Mouse (Mus musculus) MEL (cell line): ENCODE measurements around the gene Bco1. TPM values are rescaled to one million over a fixed set of nuclear protein-coding genes. Genes with fewer than 3 reads are reported as not detected.

ENCODE experiments used
- DNase-seq: peaks from one replicate; pipeline ENCODE4 v3.0.0; 2011; ENCODE audit warnings: low read depth, low spot score
- H3K27ac ChIP-seq: 2 replicates; pipeline ENCODE4 v1.5.1; 2012; ENCODE audit warnings: low read depth, mild to moderate bottlenecking, control low read depth, low read length, moderate library complexity; ENCODE audit not compliant: control insufficient read depth
- H3K27me3 ChIP-seq, 2 experiments: fragments of 150-350 bp in 1 of 2; sonication (generic) in 1 of 2; 2 replicates each; pipeline ENCODE4 v1.6.1; 2012; ENCODE audit warnings: low read length in 2 of 2, mild to moderate bottlenecking in 2 of 2, improper control_type of control experiment in 1 of 2, moderate library complexity in 1 of 2; ENCODE audit not compliant: insufficient read depth in 2 of 2, control insufficient read depth in 1 of 2
- H3K36me3 ChIP-seq, 2 experiments: 2 replicates each; pipeline ENCODE4 v1.6.1; 2012 to 2014; ENCODE audit warnings: low read length in 2 of 2, improper control_type of control experiment in 1 of 2, inconsistent platforms in 1 of 2, mild to moderate bottlenecking in 1 of 2; ENCODE audit not compliant: insufficient read depth in 2 of 2, control insufficient read depth in 1 of 2
- H3K4me1 ChIP-seq, 2 experiments: fragments of 150-350 bp in 1 of 2; sonication (generic) in 1 of 2; 2 replicates each; pipeline ENCODE4 v1.6.1; 2012; ENCODE audit warnings: low read length in 2 of 2, improper control_type of control experiment in 1 of 2, mild to moderate bottlenecking in 1 of 2; ENCODE audit not compliant: insufficient read depth in 2 of 2, control insufficient read depth in 1 of 2
- H3K4me3 ChIP-seq, 2 experiments: fragments of 150-350 bp in 1 of 2; sonication (generic) in 1 of 2; 2 replicates each; pipeline ENCODE4 v1.5.1; 2012; ENCODE audit warnings: low read depth in 2 of 2, low read length in 2 of 2, mild to moderate bottlenecking in 2 of 2, moderate library complexity in 2 of 2, control low read depth in 1 of 2, improper control_type of control experiment in 1 of 2; ENCODE audit not compliant: control insufficient read depth in 1 of 2, insufficient read depth in 1 of 2
- H3K79me2 ChIP-seq: 2 replicates; pipeline ENCODE4 v1.6.1; 2012; ENCODE audit warnings: mild to moderate bottlenecking, low read length, moderate library complexity; ENCODE audit not compliant: control insufficient read depth, poor library complexity, insufficient read depth
- H3K9ac ChIP-seq: 2 replicates; pipeline ENCODE4 v1.6.1; 2012; ENCODE audit warnings: low read depth, mild to moderate bottlenecking, control low read depth, low read length, moderate library complexity; ENCODE audit not compliant: control insufficient read depth, poor library complexity, severe bottlenecking
- H3K9me3 ChIP-seq: fragments of 150-350 bp; sonication (generic); replicated peaks from 2 replicates; pipeline ENCODE4 v1.6.1; 2012; ENCODE audit warnings: mild to moderate bottlenecking, low read length, improper control_type of control experiment, moderate library complexity; ENCODE audit not compliant: insufficient read depth
- BHLHE40 ChIP-seq: IDR thresholded peaks from 2 replicates; pipeline ENCODE4 v1.6.1; 2012; ENCODE audit warnings: low read depth, mild to moderate bottlenecking, inconsistent platforms, low read length, improper control_type of control experiment, borderline replicate concordance
- CHD2 ChIP-seq: IDR thresholded peaks from 2 replicates; pipeline ENCODE4 v1.6.1; 2011; ENCODE audit warnings: low read length, improper control_type of control experiment
- CTCF ChIP-seq, 3 experiments: IDR thresholded peaks in 2 of 3; conservative IDR thresholded peaks in 1 of 3; 2 replicates each; pipeline ENCODE4 v1.5.1; 2011 to 2012; ENCODE audit warnings: low read length in 3 of 3, low read depth in 2 of 3, mild to moderate bottlenecking in 2 of 3, improper control_type of control experiment in 1 of 3, inconsistent platforms in 1 of 3, mixed read lengths in 1 of 3, moderate library complexity in 1 of 3; ENCODE audit not compliant: control insufficient read depth in 1 of 3, insufficient read depth in 1 of 3, poor library complexity in 1 of 3, severe bottlenecking in 1 of 3
- E2F4 ChIP-seq: IDR thresholded peaks from 2 replicates; pipeline ENCODE4 v1.6.1; 2011; ENCODE audit warnings: low read depth, low read length, improper control_type of control experiment, borderline replicate concordance
- ELF1 ChIP-seq: IDR thresholded peaks from 2 replicates; pipeline ENCODE4 v1.6.1; 2014; ENCODE audit warnings: low read depth, mild to moderate bottlenecking, inconsistent platforms, low read length, improper control_type of control experiment, moderate library complexity
- ETS1 ChIP-seq: IDR thresholded peaks from 2 replicates; pipeline ENCODE4 v1.6.1; 2012; ENCODE audit warnings: low read depth, mild to moderate bottlenecking, inconsistent platforms, low read length, improper control_type of control experiment, moderate library complexity
- GATA1 ChIP-seq: IDR thresholded peaks from 2 replicates; pipeline ENCODE4 v1.6.1; 2011; ENCODE audit warnings: low read depth, low read length, improper control_type of control experiment
- JUND ChIP-seq: IDR thresholded peaks from 2 replicates; pipeline ENCODE4 v1.6.1; 2011; ENCODE audit warnings: low read depth, mild to moderate bottlenecking, improper control_type of control experiment, low read length
- MAFK ChIP-seq: IDR thresholded peaks from 2 replicates; pipeline ENCODE4 v1.6.1; 2011; ENCODE audit warnings: low read depth, mild to moderate bottlenecking, low read length, improper control_type of control experiment, borderline replicate concordance
- MAX ChIP-seq: IDR thresholded peaks from 2 replicates; pipeline ENCODE4 v1.6.1; 2011; ENCODE audit warnings: low read length, improper control_type of control experiment
- MXI1 ChIP-seq: IDR thresholded peaks from 2 replicates; pipeline ENCODE4 v1.6.1; 2011; ENCODE audit warnings: mild to moderate bottlenecking, low read depth, low read length, improper control_type of control experiment
- MYC ChIP-seq: IDR thresholded peaks from 2 replicates; pipeline ENCODE4 v1.6.1; 2011; ENCODE audit warnings: low read depth, mild to moderate bottlenecking, low read length, improper control_type of control experiment, moderate library complexity
- POLR2A ChIP-seq, 2 experiments: IDR thresholded peaks; 2 replicates each; pipeline ENCODE4 v1.6.1; 2011 to 2012; ENCODE audit warnings: low read length in 2 of 2, mild to moderate bottlenecking in 2 of 2, control low read depth in 1 of 2, improper control_type of control experiment in 1 of 2, low read depth in 1 of 2, moderate library complexity in 1 of 2; ENCODE audit not compliant: control insufficient read depth in 1 of 2, insufficient read depth in 1 of 2, poor library complexity in 1 of 2
- POLR2AphosphoS2 ChIP-seq: IDR thresholded peaks from 2 replicates; pipeline ENCODE4 v1.6.1; 2011; ENCODE audit warnings: low read length, improper control_type of control experiment
- POLR2AphosphoS5 ChIP-seq: IDR thresholded peaks from 2 replicates; pipeline ENCODE4 v1.6.1; 2012; ENCODE audit warnings: low read depth, borderline replicate concordance, mild to moderate bottlenecking, inconsistent platforms, low read length, moderate library complexity, mixed read lengths
- RCOR1 ChIP-seq: IDR thresholded peaks from 2 replicates; pipeline ENCODE4 v1.6.1; 2012; ENCODE audit warnings: low read depth, mild to moderate bottlenecking, inconsistent platforms, low read length, improper control_type of control experiment
- SIN3A ChIP-seq: IDR thresholded peaks from 2 replicates; pipeline ENCODE4 v1.6.1; 2012; ENCODE audit warnings: low read length, improper control_type of control experiment, inconsistent platforms
- TBP ChIP-seq: IDR thresholded peaks from 2 replicates; pipeline ENCODE4 v1.8.0; 2011; ENCODE audit warnings: low read depth, low read length, improper control_type of control experiment
- UBTF ChIP-seq: IDR thresholded peaks from 2 replicates; pipeline ENCODE4 v1.6.1; 2012; ENCODE audit warnings: low read depth, mild to moderate bottlenecking, inconsistent platforms, low read length, improper control_type of control experiment, moderate library complexity, borderline replicate concordance; ENCODE audit not compliant: insufficient read depth
- USF1 ChIP-seq: IDR thresholded peaks from 2 replicates; pipeline ENCODE4 v1.6.1; 2014; ENCODE audit warnings: low read depth, mild to moderate bottlenecking, inconsistent platforms, low read length, improper control_type of control experiment, moderate library complexity
- ZC3H11A ChIP-seq: IDR thresholded peaks from 2 replicates; pipeline ENCODE4 v1.6.1; 2012; ENCODE audit warnings: low read depth, mild to moderate bottlenecking, inconsistent platforms, low read length, improper control_type of control experiment
- ZKSCAN1 ChIP-seq: IDR thresholded peaks from 2 replicates; pipeline ENCODE4 v1.6.1; 2012; ENCODE audit warnings: low read depth, mild to moderate bottlenecking, inconsistent platforms, low read length, improper control_type of control experiment, moderate library complexity
- ZMIZ1 ChIP-seq: IDR thresholded peaks from 2 replicates; pipeline ENCODE4 v1.6.1; 2012; ENCODE audit warnings: low read depth, mild to moderate bottlenecking, inconsistent platforms, low read length, improper control_type of control experiment, moderate library complexity
- ZNF384 ChIP-seq: IDR thresholded peaks from 2 replicates; pipeline ENCODE4 v1.6.1; 2012; ENCODE audit warnings: low read depth, mild to moderate bottlenecking, inconsistent platforms, low read length, improper control_type of control experiment
- polyA plus RNA-seq, 2 experiments: library from polyadenylated mRNA; stranded (reverse) in 1 of 2; unstranded in 1 of 2; fragments of >175 nt in 1 of 2; fragments of >200 nt in 1 of 2; gene quantifications; 2 replicates each; pipeline versions ENCODE4 v1.2.1 to v1.2.4; 2012; ENCODE audit warnings: low replicate concordance in 2 of 2, low read depth in 1 of 2; ENCODE audit not compliant: insufficient read length in 2 of 2, insufficient read depth in 1 of 2, missing spikeins in 1 of 2
- total RNA-seq: library from RNA; depleted of rRNA; stranded (reverse); fragments of 300-350 nt; gene quantifications from 2 replicates; pipeline ENCODE4 v1.2.3, GENCODE M21; 2012

Gene Bco1
- total and polyA plus RNA-seq, 3 experiments = 0.70 to 1.2 TPM; not detected in 1

DNA sequence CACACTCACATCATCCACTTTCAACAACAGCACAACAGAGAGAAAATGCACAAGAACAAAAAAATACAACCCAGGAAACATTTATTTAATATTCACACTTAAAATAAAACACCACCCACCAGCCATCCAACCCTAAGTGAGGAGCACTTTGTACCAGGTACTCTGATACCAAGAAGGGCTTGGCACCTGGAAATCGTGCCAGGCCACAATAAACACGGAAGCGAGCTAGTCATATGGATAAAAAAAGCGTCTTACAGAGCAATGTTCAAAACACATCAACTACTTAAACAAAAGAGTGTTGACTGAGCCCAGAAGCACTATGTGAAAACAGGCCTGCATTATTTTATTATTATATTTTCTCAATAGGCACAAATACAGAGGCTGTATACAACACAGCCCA lies 60.5 kb downstream of the Bco1 start:
- DNase-seq = no peak
- no peak overlapping the region for H3K4me3 ChIP-seq
- H3K9ac ChIP-seq = no peak overlapping the region
- H3K4me1 ChIP-seq = peaks cover 8 to 12% of the 10 kb centered on the region in 2 experiments
- no peak overlapping the region for H3K27ac ChIP-seq
- H3K27me3 ChIP-seq = no peaks in the 10 kb centered on the region
- peaks cover 0 to 14% of the 10 kb centered on the region in 2 experiments; a peak in 3 of 4 replicates for H3K36me3 ChIP-seq
- peaks cover 30% of the 10 kb centered on the region for H3K79me2 ChIP-seq
- TF ChIP-seq MAFK (no peak), CHD2 (no peak), ZMIZ1 (no peak), ETS1 (no peak), TBP (no peak), ZKSCAN1 (no peak)
- H3K9me3 ChIP-seq = no peaks in the 10 kb centered on the region

DNA sequence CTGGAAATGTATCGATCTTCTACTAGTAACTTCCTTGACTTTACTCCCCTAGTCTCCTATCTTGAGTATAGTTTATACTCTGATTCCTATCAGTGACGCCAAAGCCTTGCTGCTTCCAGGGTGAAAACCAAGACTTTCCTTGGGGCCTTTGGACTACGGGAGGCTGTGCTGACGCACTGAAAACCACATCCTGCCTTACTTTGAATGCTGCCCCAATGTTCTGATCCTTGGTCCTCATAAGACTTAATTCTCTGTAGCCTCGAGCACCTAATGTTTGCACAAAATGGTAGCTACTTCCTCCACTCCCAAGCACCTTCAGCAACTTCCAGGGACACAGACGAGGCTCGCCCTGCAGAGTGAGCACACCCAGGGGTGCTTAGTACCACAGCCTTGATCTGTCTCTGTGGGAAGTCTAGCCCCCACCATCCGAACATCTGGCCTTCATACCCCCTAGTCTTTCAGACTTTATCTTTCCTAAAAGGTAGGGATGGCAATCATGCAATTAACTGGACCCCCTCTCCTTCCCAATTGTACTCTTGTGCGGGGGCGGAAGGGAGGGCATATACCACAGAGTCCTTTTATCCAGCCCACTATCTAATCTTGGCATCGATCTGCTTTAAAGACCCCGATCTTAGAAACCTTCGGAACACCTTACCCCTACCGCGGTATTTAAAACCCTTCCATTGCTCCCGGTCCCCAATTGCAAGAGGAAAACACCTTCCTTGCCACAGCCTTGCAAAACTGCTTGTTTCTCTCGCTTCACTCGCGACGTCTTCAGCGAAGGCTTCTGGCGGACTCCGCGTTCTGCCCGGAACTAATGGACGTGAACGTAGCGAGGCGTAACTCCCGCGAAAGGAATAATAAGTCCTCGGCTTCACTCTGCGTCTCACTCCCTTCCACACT lies 61.5 kb downstream of the Bco1 start:
- Histone ChIP-seq H3K4me3 (peak overlapping the region; percentile 71 to 98), H3K27ac (peak overlapping the region; percentile 49), H3K9ac (peak overlapping the region; percentile 71), H3K9me3 (no peaks in the 10 kb centered on the region), H3K36me3 (peaks cover 0 to 14% of the 10 kb centered on the region in 2 experiments; a peak in 3 of 4 replicates), H3K27me3 (no peaks in the 10 kb centered on the region), H3K79me2 (peaks cover 39% of the 10 kb centered on the region), H3K4me1 (peaks cover 8 to 12% of the 10 kb centered on the region in 2 experiments)
- TF ChIP-seq GATA1 (peak; percentile 64), POLR2A (IDR thresholded peaks at IDR 0.05; ENCODE audit: control insufficient read depth in 1 of 2, insufficient read depth in 1 of 2, low read depth in 1 of 2, low read length in 2 of 2, poor library complexity in 1 of 2) (peak in 1 of 2 experiments; percentile 81; a peak in 2 of 4 replicates), MYC (no peak)
- peak; percentile 45 for DNase-seq

DNA sequence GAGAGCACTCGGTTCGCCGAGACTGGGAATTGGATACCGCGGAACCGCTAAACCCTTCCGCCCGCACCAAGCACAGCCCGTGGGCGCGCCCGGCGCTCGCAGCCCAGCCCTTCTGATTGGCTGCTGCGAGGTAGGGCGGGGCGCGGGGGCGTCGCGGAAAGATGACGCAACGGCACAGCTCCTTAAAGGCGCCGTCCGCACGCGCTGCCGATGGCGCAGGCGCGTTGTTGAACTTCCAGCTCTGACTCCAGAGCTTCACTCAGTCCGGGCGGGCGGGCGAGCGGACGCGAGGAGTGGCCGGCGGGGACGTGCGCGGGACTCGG lies 62.1 kb downstream of the Bco1 start:
- peak overlapping the region; percentile 90 for H3K9ac ChIP-seq
- peak overlapping the region; percentile 71 to 98 for H3K4me3 ChIP-seq
- H3K79me2 ChIP-seq = peaks cover 42% of the 10 kb centered on the region
- H3K9me3 ChIP-seq = no peaks in the 10 kb centered on the region
- peak overlapping the region; percentile 49 for H3K27ac ChIP-seq
- peaks cover 8 to 12% of the 10 kb centered on the region in 2 experiments for H3K4me1 ChIP-seq
- no peaks in the 10 kb centered on the region for H3K27me3 ChIP-seq
- peak; percentile 97 for DNase-seq
- peaks cover 0 to 14% of the 10 kb centered on the region in 2 experiments; a peak in 3 of 4 replicates for H3K36me3 ChIP-seq
- TF ChIP-seq MAX = peak; percentile 84
- 0 out of 2 replicates have a peak, but pooled peaks have one; percentile 6 for TF ChIP-seq UBTF
- TF ChIP-seq ELF1 = peak; percentile 88
- TF ChIP-seq JUND = no peak
- no peak for TF ChIP-seq BHLHE40
- peak; percentile 91 for TF ChIP-seq MXI1
- TF ChIP-seq SIN3A = peak; percentile 96
- no peak for TF ChIP-seq CTCF (IDR thresholded peaks at IDR 0.05 in 2 of 3, conservative IDR thresholded peaks at IDR 0.05 in 1 of 3; ENCODE audit: control insufficient read depth in 1 of 3, insufficient read depth in 1 of 3, low read depth in 2 of 3, low read length in 3 of 3, poor library complexity in 1 of 3, severe bottlenecking in 1 of 3)
- TF ChIP-seq TBP = peak; percentile 92
- TF ChIP-seq ZKSCAN1 = no peak
- peak; percentile 42; the same call in 1 of the 2 replicates for TF ChIP-seq USF1
- no peak for TF ChIP-seq RCOR1
- no peak for TF ChIP-seq POLR2AphosphoS5
- no peak for TF ChIP-seq ZNF384
- peak; percentile 32; the same call in 1 of the 2 replicates for TF ChIP-seq ZC3H11A
- peak; percentile 74; the same call in 1 of the 2 replicates for TF ChIP-seq POLR2AphosphoS2
- peak; percentile 43; the same call in 1 of the 2 replicates for TF ChIP-seq E2F4
- 0 out of 2 replicates have a peak, but pooled peaks have one; percentile 27 for TF ChIP-seq ETS1
